Mouse (Mus musculus): ENCODE results near the gene Odc1. TPM values are rescaled to one million over a fixed set of nuclear protein-coding genes. Genes with fewer than 3 reads are reported as not detected.

Odc1 gene
- polyA plus RNA-seq, 1 experiment = 642 TPM

GRCm38 (mm10) chr12:17510158-17510557 lies 34.4 kb upstream of the Odc1 start:
- no peak overlapping the region for H3K4me3 ChIP-seq (replicated peaks; ENCODE audit: control insufficient read depth, low read depth, low read length)
- 44% methylated on average over 12 of the region's 12 CpGs for WGBS
- TF ChIP-seq POLR2A (IDR thresholded peaks at IDR 0.05; ENCODE audit: borderline replicate concordance, control insufficient read depth, low read depth, low read length) (no peak), CTCF (IDR thresholded peaks at IDR 0.05; ENCODE audit: control insufficient read depth, insufficient read depth, low read length) (no peak)
- H3K27ac ChIP-seq (ENCODE audit: control insufficient read depth, insufficient read depth, low read depth, low read length, poor library complexity) = no peak overlapping the region; the same call in 1 of the 2 replicates
- H3K4me1 ChIP-seq (ENCODE audit: control insufficient read depth, insufficient read depth, low read length) = peaks cover 3% of the 10 kb centered on the region

GRCm38 (mm10) chr12:17511019-17511418 lies 33.6 kb upstream of the Odc1 start:
- Histone ChIP-seq H3K27ac (ENCODE audit: control insufficient read depth, insufficient read depth, low read depth, low read length, poor library complexity) (no peak overlapping the region), H3K4me3 (replicated peaks; ENCODE audit: control insufficient read depth, low read depth, low read length) (no peak overlapping the region), H3K4me1 (ENCODE audit: control insufficient read depth, insufficient read depth, low read length) (peaks cover 2% of the 10 kb centered on the region; the same call in 1 of the 2 replicates)
- TF ChIP-seq POLR2A (IDR thresholded peaks at IDR 0.05; ENCODE audit: borderline replicate concordance, control insufficient read depth, low read depth, low read length) (no peak), CTCF (IDR thresholded peaks at IDR 0.05; ENCODE audit: control insufficient read depth, insufficient read depth, low read length) (no peak)
- 37% methylated on average over 6 of the region's 6 CpGs for WGBS

- H3K27ac ChIP-seq (ENCODE audit: control insufficient read depth, insufficient read depth, low read depth, low read length, poor library complexity) = no peak overlapping the region
Observed at GRCm38 (mm10) chr12:17529180-17529579, 15.4 kb upstream of the Odc1 start.

GRCm38 (mm10) chr12:17529726-17530125 lies 14.9 kb upstream of the Odc1 start:
- no peak for TF ChIP-seq CTCF (IDR thresholded peaks at IDR 0.05; ENCODE audit: control insufficient read depth, insufficient read depth, low read length)
- no peak for TF ChIP-seq POLR2A (IDR thresholded peaks at IDR 0.05; ENCODE audit: borderline replicate concordance, control insufficient read depth, low read depth, low read length)
- 48% methylated on average over 6 of the region's 6 CpGs for WGBS
- Histone ChIP-seq H3K27ac (ENCODE audit: control insufficient read depth, insufficient read depth, low read depth, low read length, poor library complexity) (no peak overlapping the region), H3K4me1 (ENCODE audit: control insufficient read depth, insufficient read depth, low read length) (peaks cover 6% of the 10 kb centered on the region), H3K4me3 (replicated peaks; ENCODE audit: control insufficient read depth, low read depth, low read length) (no peak overlapping the region)

More at GRCm38 (mm10) chr12:17529180-17529579, 15.4 kb upstream of the Odc1 start:
- peaks cover 6% of the 10 kb centered on the region for H3K4me1 ChIP-seq (ENCODE audit: control insufficient read depth, insufficient read depth, low read length)
- TF ChIP-seq POLR2A (IDR thresholded peaks at IDR 0.05; ENCODE audit: borderline replicate concordance, control insufficient read depth, low read depth, low read length) (no peak), CTCF (IDR thresholded peaks at IDR 0.05; ENCODE audit: control insufficient read depth, insufficient read depth, low read length) (no peak)
- WGBS = 81% methylated on average over 3 of the region's 3 CpGs
- H3K4me3 ChIP-seq (replicated peaks; ENCODE audit: control insufficient read depth, low read depth, low read length) = no peak overlapping the region

GRCm38 (mm10) chr12:17530825-17531224 lies 13.8 kb upstream of the Odc1 start:
- WGBS = 56% methylated on average over 4 of the region's 4 CpGs
- peaks cover 6% of the 10 kb centered on the region for H3K4me1 ChIP-seq (ENCODE audit: control insufficient read depth, insufficient read depth, low read length)
- H3K4me3 ChIP-seq (replicated peaks; ENCODE audit: control insufficient read depth, low read depth, low read length) = no peak overlapping the region
- TF ChIP-seq POLR2A (IDR thresholded peaks at IDR 0.05; ENCODE audit: borderline replicate concordance, control insufficient read depth, low read depth, low read length) = no peak
- TF ChIP-seq CTCF (IDR thresholded peaks at IDR 0.05; ENCODE audit: control insufficient read depth, insufficient read depth, low read length) = no peak
- H3K27ac ChIP-seq (ENCODE audit: control insufficient read depth, insufficient read depth, low read depth, low read length, poor library complexity) = no peak overlapping the region

GRCm38 (mm10) chr12:17536222-17536621 lies 8.4 kb upstream of the Odc1 start:
- WGBS = 81% methylated on average over 3 of the region's 3 CpGs
- Histone ChIP-seq H3K4me1 (ENCODE audit: control insufficient read depth, insufficient read depth, low read length) (peaks cover 8% of the 10 kb centered on the region), H3K27ac (ENCODE audit: control insufficient read depth, insufficient read depth, low read depth, low read length, poor library complexity) (no peak overlapping the region), H3K4me3 (replicated peaks; ENCODE audit: control insufficient read depth, low read depth, low read length) (no peak overlapping the region)
- TF ChIP-seq POLR2A (IDR thresholded peaks at IDR 0.05; ENCODE audit: borderline replicate concordance, control insufficient read depth, low read depth, low read length) (no peak), CTCF (IDR thresholded peaks at IDR 0.05; ENCODE audit: control insufficient read depth, insufficient read depth, low read length) (no peak)

GRCm38 (mm10) chr12:17537147-17537546 lies 7.4 kb upstream of the Odc1 start:
- peaks cover 8% of the 10 kb centered on the region for H3K4me1 ChIP-seq (ENCODE audit: control insufficient read depth, insufficient read depth, low read length)

GRCm38 (mm10) chr12:17538087-17538486 lies 6.5 kb upstream of the Odc1 start:
- H3K4me1 ChIP-seq (ENCODE audit: control insufficient read depth, insufficient read depth, low read length) = peaks cover 8% of the 10 kb centered on the region

More at GRCm38 (mm10) chr12:17537147-17537546, 7.4 kb upstream of the Odc1 start:
- 79% methylated on average over 3 of the region's 3 CpGs for WGBS
- H3K4me3 ChIP-seq (replicated peaks; ENCODE audit: control insufficient read depth, low read depth, low read length) = no peak overlapping the region
- TF ChIP-seq CTCF (IDR thresholded peaks at IDR 0.05; ENCODE audit: control insufficient read depth, insufficient read depth, low read length) (no peak), POLR2A (IDR thresholded peaks at IDR 0.05; ENCODE audit: borderline replicate concordance, control insufficient read depth, low read depth, low read length) (no peak)
- peak overlapping the region; percentile 29 for H3K27ac ChIP-seq (ENCODE audit: control insufficient read depth, insufficient read depth, low read depth, low read length, poor library complexity)

GRCm38 (mm10) chr12:17539041-17539440 lies 5.6 kb upstream of the Odc1 start:
- 50% methylated on average over 6 of the region's 6 CpGs for WGBS
- TF ChIP-seq CTCF (IDR thresholded peaks at IDR 0.05; ENCODE audit: control insufficient read depth, insufficient read depth, low read length) (no peak), POLR2A (IDR thresholded peaks at IDR 0.05; ENCODE audit: borderline replicate concordance, control insufficient read depth, low read depth, low read length) (peak; percentile 48; the same call in 1 of the 2 replicates)
- H3K4me3 ChIP-seq (replicated peaks; ENCODE audit: control insufficient read depth, low read depth, low read length) = peak overlapping the region; percentile 63
- H3K27ac ChIP-seq (ENCODE audit: control insufficient read depth, insufficient read depth, low read depth, low read length, poor library complexity) = peak overlapping the region; percentile 83
- peaks cover 8% of the 10 kb centered on the region for H3K4me1 ChIP-seq (ENCODE audit: control insufficient read depth, insufficient read depth, low read length)

More at GRCm38 (mm10) chr12:17538087-17538486, 6.5 kb upstream of the Odc1 start:
- TF ChIP-seq CTCF (IDR thresholded peaks at IDR 0.05; ENCODE audit: control insufficient read depth, insufficient read depth, low read length) (no peak), POLR2A (IDR thresholded peaks at IDR 0.05; ENCODE audit: borderline replicate concordance, control insufficient read depth, low read depth, low read length) (no peak)
- 67% methylated on average over 3 of the region's 3 CpGs for WGBS
- Histone ChIP-seq H3K27ac (ENCODE audit: control insufficient read depth, insufficient read depth, low read depth, low read length, poor library complexity) (peak overlapping the region; percentile 73), H3K4me3 (replicated peaks; ENCODE audit: control insufficient read depth, low read depth, low read length) (peak overlapping the region; percentile 59)
